Mouse (Mus musculus) heart, embryonic 14.5 days (tissue): ENCODE measurements around the gene Ptprn2. TPM values are rescaled to one million over a fixed set of nuclear protein-coding genes. Genes with fewer than 3 reads are reported as not detected.

Experiments used
- ATAC-seq: fragments of 200-750 bp; cut with Nextera tagmentation; 2 replicates; pipeline ENCODE4 v1.8.0; 2017; ENCODE audit warnings: low read depth, moderate TSS enrichment; ENCODE audit not compliant: insufficient number of reproducible peaks, insufficient read depth, low FRiP score
- H3K27ac ChIP-seq, 2 experiments: fragments of 200-500 bp in 1 of 2; fragments of 300-500 bp in 1 of 2; sonication (generic) in 1 of 2; replicated peaks in 1 of 2; 2 replicates each; pipeline ENCODE4 v1.5.1; 2012 to 2014; ENCODE audit warnings: low read depth in 2 of 2, low read length in 2 of 2, control low read depth in 1 of 2, mild to moderate bottlenecking in 1 of 2, mixed read lengths in 1 of 2; ENCODE audit not compliant: control insufficient read depth in 1 of 2, insufficient read depth in 1 of 2
- H3K27me3 ChIP-seq: fragments of 300-500 bp; sonication (generic); 2 replicates; pipeline ENCODE4 v1.6.1; 2014; ENCODE audit warnings: mild to moderate bottlenecking, low read length, control low read depth; ENCODE audit not compliant: control insufficient read depth, insufficient read depth
- H3K36me3 ChIP-seq: fragments of 300-500 bp; sonication (generic); 2 replicates; pipeline ENCODE4 v1.6.1; 2014; ENCODE audit warnings: mild to moderate bottlenecking, control low read depth, low read length, mixed read lengths; ENCODE audit not compliant: control insufficient read depth, insufficient read depth
- H3K4me1 ChIP-seq, 2 experiments: fragments of 200-500 bp in 1 of 2; fragments of 300-500 bp in 1 of 2; sonication (generic) in 1 of 2; 2 replicates each; pipeline ENCODE4 v1.6.1; 2012 to 2014; ENCODE audit warnings: low read length in 2 of 2, control low read depth in 1 of 2, mixed read lengths in 1 of 2; ENCODE audit not compliant: control insufficient read depth in 2 of 2, insufficient read depth in 2 of 2
- H3K4me2 ChIP-seq: fragments of 300-500 bp; sonication (generic); 2 replicates; pipeline ENCODE4 v1.6.1; 2014; ENCODE audit warnings: mild to moderate bottlenecking, low read length
- H3K4me3 ChIP-seq, 2 experiments: fragments of 200-500 bp in 1 of 2; fragments of 300-500 bp in 1 of 2; sonication (generic) in 1 of 2; 2 replicates each; pipeline ENCODE4 v1.5.1; 2012 to 2014; ENCODE audit warnings: low read length in 2 of 2, mild to moderate bottlenecking in 2 of 2, control low read depth in 1 of 2, low read depth in 1 of 2, moderate library complexity in 1 of 2; ENCODE audit not compliant: control insufficient read depth in 1 of 2, insufficient read depth in 1 of 2
- H3K9ac ChIP-seq: fragments of 300-500 bp; sonication (generic); 2 replicates; pipeline ENCODE4 v1.6.1; 2014; ENCODE audit warnings: mild to moderate bottlenecking, low read length
- H3K9me3 ChIP-seq: fragments of 300-500 bp; sonication (generic); 2 replicates; pipeline ENCODE4 v1.6.1; 2016; ENCODE audit warnings: low read length, control low read depth; ENCODE audit not compliant: control insufficient read depth
- WGBS: fragments of 180-500 bp; shearing (Covaris S2); extraction: QIAGEN DNeasy Blood & Tissue Kit; methylation state at CpG from one replicate; pipeline ENCODE4 v1.1.7; 2014; 5-methylcytosine and 5-hydroxymethylcytosine counted together
- polyA plus RNA-seq: library from polyadenylated mRNA; unstranded; fragments of >200 nt; fragmentation: Nextera tagmentation; extraction: Ambion mirVana; gene quantifications from 2 replicates; pipeline ENCODE4 v1.2.1, GENCODE M21; 2014

Ptprn2 gene
- polyA plus RNA-seq, 1 experiment from 2014 or later = 0.20 TPM

DNA sequence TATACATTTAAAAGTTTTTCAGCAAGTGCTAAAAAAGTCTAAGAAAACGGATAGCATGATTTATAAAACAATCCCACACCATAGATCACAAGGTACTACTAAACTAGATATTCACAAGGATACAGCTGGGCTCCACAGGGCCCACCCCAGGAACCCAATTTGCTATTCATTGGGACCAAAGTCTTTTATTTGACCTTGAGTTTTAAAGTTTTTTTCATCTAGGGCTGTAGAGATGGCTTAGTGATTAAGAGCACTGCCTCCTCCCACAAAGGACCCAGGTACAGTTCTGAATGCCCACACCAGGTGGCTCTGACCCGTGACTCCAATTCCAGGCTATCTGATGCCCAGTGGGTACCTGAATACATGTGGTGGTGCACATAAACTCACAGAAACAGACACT is 811.3 kb downstream of the Ptprn2 start:
- ATAC-seq = no peak
- H3K27me3 ChIP-seq = no peaks in the 10 kb centered on the region
- no peaks in the 10 kb centered on the region for H3K36me3 ChIP-seq
- 60% methylated on average over 2 of the region's 2 CpGs for WGBS
- H3K9ac ChIP-seq = no peak overlapping the region
- no peak overlapping the region for H3K4me3 ChIP-seq
- H3K27ac ChIP-seq = no peak overlapping the region
- no peaks in the 10 kb centered on the region for H3K9me3 ChIP-seq
- peaks cover 0 to under 1% of the 10 kb centered on the region in 2 experiments; a peak in 1 of 4 replicates for H3K4me1 ChIP-seq
- no peak overlapping the region for H3K4me2 ChIP-seq

DNA sequence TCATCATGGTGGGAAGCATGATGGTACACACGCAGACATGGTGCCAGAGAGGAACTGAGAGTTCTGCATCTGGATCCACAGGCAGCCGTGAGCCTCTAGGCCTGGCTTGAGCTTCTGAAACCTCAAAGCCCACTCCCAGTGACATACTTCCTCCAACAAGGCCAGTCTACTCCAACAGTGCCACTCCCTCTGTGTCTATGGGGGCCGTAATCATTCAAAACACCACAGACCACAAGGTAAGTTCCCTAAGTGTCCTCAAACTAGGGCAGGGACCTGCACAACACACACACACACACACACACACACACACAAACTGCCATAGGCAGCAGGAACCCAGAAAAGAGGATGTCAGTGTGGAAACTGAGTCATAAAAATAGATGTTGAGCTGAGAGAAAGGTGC is 813.6 kb downstream of the Ptprn2 start:
- Histone ChIP-seq H3K27me3 (no peaks in the 10 kb centered on the region), H3K27ac (no peak overlapping the region), H3K36me3 (no peaks in the 10 kb centered on the region), H3K9ac (no peak overlapping the region), H3K4me2 (no peak overlapping the region), H3K4me3 (no peak overlapping the region), H3K4me1 (no peaks in the 10 kb centered on the region), H3K9me3 (no peaks in the 10 kb centered on the region)
- 85% methylated on average over 3 of the region's 3 CpGs for WGBS
- ATAC-seq = no peak

DNA sequence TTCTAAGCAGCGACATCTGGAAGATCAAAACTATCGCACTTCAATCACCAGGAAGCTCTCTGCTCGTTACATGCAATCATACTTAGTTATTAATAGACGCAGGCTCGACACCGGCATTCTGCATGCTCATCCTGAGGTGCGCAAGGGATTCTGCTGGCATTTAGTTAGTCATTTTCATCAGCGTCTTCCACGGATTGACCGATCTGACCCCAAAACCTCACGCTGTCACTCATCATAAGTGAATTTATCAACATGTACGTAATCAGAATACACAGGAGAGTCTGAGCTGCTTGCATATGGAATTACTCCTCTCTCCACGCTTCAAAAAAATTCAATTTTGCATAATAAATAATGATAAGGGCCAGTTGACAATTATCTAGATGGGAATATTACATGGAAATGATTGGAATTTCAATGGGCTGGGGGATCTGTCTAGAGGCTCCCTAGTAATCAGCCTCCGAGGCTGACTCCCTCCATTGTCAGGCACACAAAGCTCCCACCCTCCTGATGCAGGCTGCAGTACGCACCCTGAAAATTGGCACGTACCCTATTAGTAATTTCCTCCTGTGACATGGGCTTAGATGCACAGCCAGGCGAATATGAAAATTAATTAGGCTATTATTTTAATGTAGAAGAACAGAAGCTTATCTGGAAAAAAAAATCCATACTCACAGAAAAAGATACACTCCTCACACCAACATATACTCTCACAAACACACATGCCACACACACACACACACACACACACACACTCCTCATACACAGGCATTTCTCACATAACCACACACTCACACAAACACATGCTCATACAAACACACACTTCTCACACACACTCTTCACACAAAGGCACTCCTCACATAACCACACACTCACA is 819.5 kb downstream of the Ptprn2 start:
- H3K27ac ChIP-seq = no peak overlapping the region
- no peak for ATAC-seq
- no peaks in the 10 kb centered on the region for H3K27me3 ChIP-seq
- no peaks in the 10 kb centered on the region for H3K36me3 ChIP-seq
- WGBS = 67% methylated on average over 17 of the region's 17 CpGs
- H3K9me3 ChIP-seq = no peaks in the 10 kb centered on the region
- H3K9ac ChIP-seq = no peak overlapping the region
- no peak overlapping the region for H3K4me2 ChIP-seq
- no peaks in the 10 kb centered on the region; a peak in 1 of 4 replicates for H3K4me1 ChIP-seq
- H3K4me3 ChIP-seq = no peak overlapping the region

DNA sequence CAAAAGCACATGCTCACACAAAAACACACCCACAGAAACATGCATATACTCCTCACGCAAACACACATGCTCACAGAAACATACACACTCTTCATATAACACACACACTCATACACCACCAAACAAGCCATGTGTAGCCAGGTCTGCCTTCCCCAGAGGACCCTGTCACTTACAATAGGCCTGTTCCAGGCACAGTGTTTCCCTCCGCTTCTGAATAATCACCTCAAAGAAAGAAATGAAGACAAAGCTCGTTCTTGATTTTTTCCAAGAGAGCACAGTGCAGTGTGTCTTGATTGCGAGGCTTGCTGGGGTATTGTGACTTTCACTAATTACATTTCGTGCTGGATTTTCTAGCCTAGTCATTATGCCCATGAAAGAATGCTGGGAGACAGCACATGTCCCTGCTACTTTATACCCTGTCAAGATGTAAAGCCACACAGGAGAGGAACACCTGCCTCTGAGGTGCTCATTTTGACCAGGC is 820.1 kb downstream of the Ptprn2 start:
- Histone ChIP-seq H3K27me3 (no peaks in the 10 kb centered on the region), H3K4me3 (no peak overlapping the region), H3K4me2 (no peak overlapping the region), H3K36me3 (no peaks in the 10 kb centered on the region), H3K9ac (no peak overlapping the region), H3K4me1 (no peaks in the 10 kb centered on the region; a peak in 1 of 4 replicates), H3K27ac (no peak overlapping the region), H3K9me3 (no peaks in the 10 kb centered on the region)
- WGBS = 85% methylated on average over 5 of the region's 5 CpGs
- ATAC-seq = no peak

DNA sequence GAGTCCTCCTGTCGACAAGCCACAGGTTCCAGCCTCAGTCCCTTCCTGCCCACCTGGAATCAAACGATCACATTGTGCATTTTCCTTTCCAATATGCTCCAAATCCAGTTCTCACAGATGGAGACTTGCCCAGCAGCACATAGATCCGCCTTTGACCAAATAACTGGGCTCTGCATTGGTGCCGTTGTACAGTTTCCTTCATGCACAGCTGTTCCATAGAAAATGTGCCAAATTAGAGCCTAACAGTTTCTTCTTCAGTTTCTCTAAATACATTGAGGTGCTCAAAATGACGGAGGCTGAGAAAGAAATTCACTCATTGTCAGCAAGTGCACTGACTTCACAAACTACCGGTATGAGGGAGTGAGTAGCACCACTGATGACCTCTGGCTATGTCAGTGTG is 826.6 kb downstream of the Ptprn2 start:
- WGBS = 72% methylated on average over 6 of the region's 6 CpGs
- no peak overlapping the region for H3K4me3 ChIP-seq
- no peaks in the 10 kb centered on the region; a peak in 1 of 4 replicates for H3K4me1 ChIP-seq

DNA sequence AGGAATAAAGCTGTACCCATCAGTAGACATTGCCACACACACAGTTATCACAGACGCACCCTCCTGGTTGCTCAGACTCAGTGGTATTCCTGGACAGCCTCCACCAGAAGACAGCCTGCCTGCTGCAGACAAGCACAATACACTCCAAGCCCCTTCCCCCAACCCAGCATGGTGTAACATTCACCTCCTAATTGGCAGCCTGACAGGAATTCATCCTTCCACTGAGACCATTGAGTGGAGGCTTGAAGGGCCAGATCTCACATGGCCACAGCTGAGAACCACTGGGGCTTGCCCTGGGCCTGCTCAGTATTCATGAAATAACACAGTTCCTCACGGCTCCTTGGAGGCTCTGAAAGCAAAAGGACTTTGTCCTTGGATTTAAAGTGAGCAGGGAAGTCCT is 829.5 kb downstream of the Ptprn2 start:
- Histone ChIP-seq H3K27me3 (no peaks in the 10 kb centered on the region), H3K27ac (no peak overlapping the region), H3K4me3 (no peak overlapping the region), H3K36me3 (no peaks in the 10 kb centered on the region), H3K4me2 (no peak overlapping the region), H3K4me1 (no peaks in the 10 kb centered on the region), H3K9me3 (peaks cover 11% of the 10 kb centered on the region), H3K9ac (no peak overlapping the region)
- ATAC-seq = no peak
- WGBS = 57% methylated on average over 2 of the region's 2 CpGs

More for the DNA sequence above, 826.6 kb downstream of the Ptprn2 start:
- Histone ChIP-seq H3K9ac (no peak overlapping the region), H3K27me3 (no peaks in the 10 kb centered on the region), H3K4me2 (no peak overlapping the region), H3K36me3 (no peaks in the 10 kb centered on the region), H3K9me3 (peaks cover 2% of the 10 kb centered on the region; the same call in 1 of the 2 replicates), H3K27ac (no peak overlapping the region)
- ATAC-seq = no peak

DNA sequence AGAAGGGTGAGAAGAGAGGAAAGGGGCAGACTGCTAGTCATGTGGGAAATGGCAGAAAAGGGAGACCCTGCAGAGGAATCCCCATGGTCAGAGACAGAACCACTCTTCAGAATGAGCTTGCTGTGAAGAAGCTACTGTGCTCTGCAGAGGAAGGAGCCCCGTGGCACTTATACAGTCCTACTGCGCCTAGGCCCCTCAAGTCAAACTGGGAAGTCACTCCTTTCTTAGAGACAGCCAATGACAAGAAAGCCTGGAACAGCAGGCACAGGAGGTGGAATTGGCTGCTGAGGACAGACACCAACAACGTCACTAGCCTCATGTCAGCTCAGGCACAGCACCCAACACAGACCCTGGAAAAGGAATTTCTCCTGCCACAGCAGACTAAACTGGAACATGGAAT is 830.1 kb downstream of the Ptprn2 start:
- Histone ChIP-seq H3K27me3 (no peaks in the 10 kb centered on the region), H3K9me3 (peaks cover 11% of the 10 kb centered on the region), H3K4me1 (no peaks in the 10 kb centered on the region), H3K4me2 (no peak overlapping the region), H3K4me3 (no peak overlapping the region), H3K9ac (no peak overlapping the region), H3K27ac (no peak overlapping the region), H3K36me3 (no peaks in the 10 kb centered on the region)
- WGBS = 74% methylated on average over 3 of the region's 3 CpGs
- ATAC-seq = no peak
